Mouse (Mus musculus) liver, embryonic 12.5 days (tissue): Measurements from ENCODE around the gene Dynlrb2. TPM values are rescaled to one million over a fixed set of nuclear protein-coding genes. Genes with fewer than 3 reads are reported as not detected.

ENCODE experiments used
- ATAC-seq: fragments of 200-750 bp; cut with Nextera tagmentation; 2 replicates; pipeline ENCODE4 v1.8.0; 2017; ENCODE audit warnings: moderate number of reproducible peaks, mild to moderate bottlenecking, moderate library complexity
- H3K27ac ChIP-seq: fragments of 300-500 bp; sonication (generic); 2 replicates; pipeline ENCODE4 v1.5.1; 2016; ENCODE audit warnings: mild to moderate bottlenecking
- H3K27me3 ChIP-seq: fragments of 300-500 bp; sonication (generic); replicated peaks from 2 replicates; pipeline ENCODE4 v1.6.1; 2016; ENCODE audit warnings: mild to moderate bottlenecking, moderate library complexity
- H3K36me3 ChIP-seq: fragments of 300-500 bp; sonication (generic); 2 replicates; pipeline ENCODE4 v1.6.1; 2016; ENCODE audit warnings: mild to moderate bottlenecking, moderate library complexity
- H3K4me1 ChIP-seq: fragments of 300-500 bp; sonication (generic); 2 replicates; pipeline ENCODE4 v1.6.1; 2016
- H3K4me2 ChIP-seq: fragments of 300-500 bp; sonication (generic); 2 replicates; pipeline ENCODE4 v1.6.1; 2016; ENCODE audit warnings: mild to moderate bottlenecking, moderate library complexity
- H3K4me3 ChIP-seq: fragments of 300-500 bp; sonication (generic); 2 replicates; pipeline ENCODE4 v1.5.1; 2016; ENCODE audit warnings: mild to moderate bottlenecking, moderate library complexity
- H3K9ac ChIP-seq: fragments of 300-500 bp; sonication (generic); 2 replicates; pipeline ENCODE4 v1.6.1; 2016; ENCODE audit warnings: mild to moderate bottlenecking, moderate library complexity
- H3K9me3 ChIP-seq: fragments of 300-500 bp; sonication (generic); replicated peaks from 2 replicates; pipeline ENCODE4 v1.6.1; 2016; ENCODE audit warnings: mild to moderate bottlenecking, moderate library complexity
- WGBS: fragments of 180-500 bp; shearing (Covaris S2); methylation state at CpG from one replicate; pipeline ENCODE4 v1.1.7; 2016; ENCODE audit not compliant: insufficient replicate concordance; 5-methylcytosine and 5-hydroxymethylcytosine counted together
- polyA plus RNA-seq: library from polyadenylated mRNA; unstranded; fragments of >200 nt; fragmentation: Nextera tagmentation; extraction: Ambion mirVana; gene quantifications from 2 replicates; pipeline ENCODE4 v1.2.1, GENCODE M21; 2016

Gene Dynlrb2
- polyA plus RNA-seq, 1 experiment from 2014 or later: not detected

GRCm38 (mm10) chr8:116543366-116543765, 38.6 kb downstream of the Dynlrb2 start:
- H3K4me3 ChIP-seq: no peak overlapping the region
- H3K27me3 ChIP-seq: no peaks in the 10 kb centered on the region
- WGBS: 19% methylated on average over 1 of the region's 1 CpGs
- H3K4me1 ChIP-seq: no peaks in the 10 kb centered on the region
- ATAC-seq: no peak
- H3K27ac ChIP-seq: no peak overlapping the region
- no peak overlapping the region for H3K9ac ChIP-seq
- H3K4me2 ChIP-seq: no peak overlapping the region
- no peaks in the 10 kb centered on the region for H3K9me3 ChIP-seq
- no peaks in the 10 kb centered on the region for H3K36me3 ChIP-seq

DNA sequence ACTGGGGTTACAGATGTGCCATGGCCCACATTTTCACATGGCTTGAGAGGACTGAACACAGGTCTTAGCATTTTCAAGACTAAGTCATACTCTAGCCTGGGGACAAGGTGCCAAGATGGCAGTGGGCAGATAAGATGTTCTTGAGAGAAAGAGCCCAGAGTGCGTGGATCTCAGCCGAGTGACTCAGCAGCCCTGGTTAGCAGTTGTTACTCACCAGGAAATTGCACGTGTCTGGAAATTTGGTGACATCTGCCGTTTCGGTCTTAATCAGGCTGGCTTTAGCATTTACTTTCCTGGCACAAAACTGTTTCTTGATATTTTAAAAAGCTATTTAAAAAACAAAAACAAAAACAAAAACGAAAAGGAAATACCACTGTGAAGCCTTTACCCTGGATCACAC, 47.5 kb downstream of the Dynlrb2 start:
- Histone ChIP-seq H3K36me3 (no peaks in the 10 kb centered on the region), H3K4me3 (no peak overlapping the region), H3K9ac (no peak overlapping the region), H3K27me3 (no peaks in the 10 kb centered on the region), H3K4me1 (no peaks in the 10 kb centered on the region), H3K4me2 (no peak overlapping the region), H3K9me3 (no peaks in the 10 kb centered on the region), H3K27ac (no peak overlapping the region)
- ATAC-seq: no peak
- 31% methylated on average over 6 of the region's 6 CpGs for WGBS

DNA sequence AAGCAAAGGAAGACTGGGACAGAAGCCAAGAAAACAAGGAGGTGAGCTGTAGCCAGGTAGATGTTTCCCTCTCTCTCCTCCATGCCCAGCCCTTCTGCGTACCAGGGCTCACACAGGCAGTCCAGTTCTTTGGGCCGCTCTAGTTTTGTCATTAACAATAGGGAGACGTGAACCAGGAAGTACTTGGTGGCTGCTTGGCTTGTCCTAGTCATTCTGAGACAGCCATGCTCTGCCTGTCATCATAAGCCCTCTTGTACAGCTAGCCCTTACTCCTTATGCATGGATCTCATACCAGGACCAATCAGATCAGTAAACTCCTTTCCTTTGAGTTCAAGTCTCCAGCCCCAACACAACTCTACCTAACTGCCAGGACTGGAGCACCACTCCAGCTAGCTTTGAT, 48.0 kb downstream of the Dynlrb2 start:
- Histone ChIP-seq H3K4me2 (no peak overlapping the region), H3K4me1 (no peaks in the 10 kb centered on the region), H3K9me3 (no peaks in the 10 kb centered on the region), H3K27ac (no peak overlapping the region), H3K36me3 (no peaks in the 10 kb centered on the region), H3K9ac (no peak overlapping the region), H3K27me3 (no peaks in the 10 kb centered on the region), H3K4me3 (no peak overlapping the region)
- 64% methylated on average over 3 of the region's 3 CpGs for WGBS
- ATAC-seq: no peak

Other genes starting within 250 kb of the Dynlrb2 start
- gene Cdyl2, start 228.0 kb downstream of the Dynlrb2 start, polyA plus RNA-seq: 3.6 and 4.1 TPM in 2 replicates